Mouse (Mus musculus): ENCODE measurements around the gene Tnfrsf26.

- no peak for TF ChIP-seq POLR2A (IDR thresholded peaks at IDR 0.05; ENCODE audit: control insufficient read depth, low read depth, low read length)
- no peak for TF ChIP-seq CTCF (IDR thresholded peaks at IDR 0.05; ENCODE audit: control insufficient read depth, insufficient read depth, insufficient replicate concordance, low read depth, low read length)
Measured at GRCm38 (mm10) chr7:143631503-143631902, 3.0 kb upstream of the Tnfrsf26 start.
